Mouse (Mus musculus) limb, embryonic 10.5 days (tissue): Measurements from ENCODE around the gene 6330409D20Rik. TPM values are rescaled to one million over a fixed set of nuclear protein-coding genes. Genes with fewer than 3 reads are reported as not detected.

Experiments
- DNase-seq: peaks from one replicate; pipeline ENCODE4 v3.0.0-alpha.2; 2017; ENCODE audit warnings: low spot score
- H3K27ac ChIP-seq: fragments of 300-500 bp; sonication (generic); 2 replicates; pipeline ENCODE4 v1.5.1; 2016; ENCODE audit warnings: mild to moderate bottlenecking
- H3K27me3 ChIP-seq: fragments of 300-500 bp; sonication (generic); 2 replicates; pipeline ENCODE4 v1.6.1; 2016; ENCODE audit warnings: low read depth, mild to moderate bottlenecking; ENCODE audit not compliant: poor library complexity, severe bottlenecking
- H3K36me3 ChIP-seq: fragments of 300-500 bp; sonication (generic); 2 replicates; pipeline ENCODE4 v1.6.1; 2016; ENCODE audit warnings: mild to moderate bottlenecking, moderate library complexity
- H3K4me1 ChIP-seq: fragments of 300-500 bp; sonication (generic); 2 replicates; pipeline ENCODE4 v1.6.1; 2016
- H3K4me3 ChIP-seq: fragments of 300-500 bp; sonication (generic); 2 replicates; pipeline ENCODE4 v1.5.1; 2016; ENCODE audit warnings: mild to moderate bottlenecking, moderate library complexity
- H3K9me3 ChIP-seq: fragments of 300-500 bp; sonication (generic); replicated peaks from 2 replicates; pipeline ENCODE4 v1.6.1; 2016; ENCODE audit warnings: mild to moderate bottlenecking
- WGBS: fragments of 180-500 bp; shearing (Covaris S2); methylation state at CpG from one replicate; pipeline ENCODE4 v1.1.7; 2016; 5-methylcytosine and 5-hydroxymethylcytosine counted together
- polyA plus RNA-seq: library from polyadenylated mRNA; unstranded; fragments of >200 nt; fragmentation: Nextera tagmentation; extraction: Ambion mirVana; gene quantifications from 2 replicates; pipeline ENCODE4 v1.2.1, GENCODE M21; 2016

Gene 6330409D20Rik
- polyA plus RNA-seq, 1 experiment from 2014 or later: not detected

GRCm38 (mm10) chr2:32769327-32770085 lies 28.7 kb upstream of the 6330409D20Rik start:
- H3K9me3 ChIP-seq: no peaks in the 10 kb centered on the region
- H3K27me3 ChIP-seq: no peaks in the 10 kb centered on the region
- H3K4me3 ChIP-seq: no peak overlapping the region
- WGBS: 89% methylated on average over 5 of the region's 5 CpGs
- H3K27ac ChIP-seq: no peak overlapping the region
- no peak for DNase-seq
- H3K4me1 ChIP-seq: peaks cover 16% of the 10 kb centered on the region
- H3K36me3 ChIP-seq: no peaks in the 10 kb centered on the region

- DNase-seq: no peak
- H3K4me3 ChIP-seq: no peak overlapping the region
- H3K27ac ChIP-seq: no peak overlapping the region
- H3K27me3 ChIP-seq: no peaks in the 10 kb centered on the region
- 46% methylated on average over 19 of the region's 19 CpGs for WGBS
- peaks cover 16% of the 10 kb centered on the region for H3K4me1 ChIP-seq
- no peaks in the 10 kb centered on the region for H3K36me3 ChIP-seq
- H3K9me3 ChIP-seq: no peaks in the 10 kb centered on the region
Observed at GRCm38 (mm10) chr2:32768661-32769285, 28.0 kb upstream of the 6330409D20Rik start.

GRCm38 (mm10) chr2:32767241-32767640 lies 26.4 kb upstream of the 6330409D20Rik start:
- H3K4me3 ChIP-seq: no peak overlapping the region
- peaks cover 10% of the 10 kb centered on the region for H3K36me3 ChIP-seq
- H3K9me3 ChIP-seq: no peaks in the 10 kb centered on the region
- DNase-seq: no peak
- H3K27me3 ChIP-seq: no peaks in the 10 kb centered on the region
- 77% methylated on average over 12 of the region's 12 CpGs for WGBS
- no peak overlapping the region for H3K27ac ChIP-seq
- peaks cover 16% of the 10 kb centered on the region for H3K4me1 ChIP-seq

- no peaks in the 10 kb centered on the region for H3K27me3 ChIP-seq
- H3K36me3 ChIP-seq: peaks cover 34% of the 10 kb centered on the region
- WGBS: 83% methylated on average over 3 of the region's 3 CpGs
- H3K4me3 ChIP-seq: no peak overlapping the region
- no peaks in the 10 kb centered on the region for H3K9me3 ChIP-seq
- no peak for DNase-seq
- peaks cover 9% of the 10 kb centered on the region for H3K4me1 ChIP-seq
- H3K27ac ChIP-seq: no peak overlapping the region
Observed at GRCm38 (mm10) chr2:32763353-32763752, 22.5 kb upstream of the 6330409D20Rik start.

- no peak for DNase-seq
- H3K4me3 ChIP-seq: no peak overlapping the region
- WGBS: 95% methylated on average over 4 of the region's 4 CpGs
- H3K27me3 ChIP-seq: no peaks in the 10 kb centered on the region
- H3K4me1 ChIP-seq: peaks cover 12% of the 10 kb centered on the region; the same call in 1 of the 2 replicates
- H3K27ac ChIP-seq: no peak overlapping the region
- H3K9me3 ChIP-seq: no peaks in the 10 kb centered on the region
- peaks cover 34% of the 10 kb centered on the region for H3K36me3 ChIP-seq
Observed at GRCm38 (mm10) chr2:32761859-32762258, 21.0 kb upstream of the 6330409D20Rik start.

- Histone ChIP-seq H3K36me3 (peaks cover 34% of the 10 kb centered on the region), H3K9me3 (no peaks in the 10 kb centered on the region), H3K4me1 (peaks cover 15% of the 10 kb centered on the region; the same call in 1 of the 2 replicates), H3K27me3 (no peaks in the 10 kb centered on the region), H3K4me3 (no peak overlapping the region), H3K27ac (no peak overlapping the region)
- no peak for DNase-seq
- WGBS: 91% methylated on average over 14 of the region's 14 CpGs
Observed at GRCm38 (mm10) chr2:32761361-32761760, 20.5 kb upstream of the 6330409D20Rik start.

GRCm38 (mm10) chr2:32759001-32759400 lies 18.2 kb upstream of the 6330409D20Rik start:
- Histone ChIP-seq H3K9me3 (no peaks in the 10 kb centered on the region), H3K4me3 (no peak overlapping the region), H3K4me1 (peaks cover 15% of the 10 kb centered on the region; the same call in 1 of the 2 replicates), H3K27ac (no peak overlapping the region), H3K36me3 (peaks cover 40% of the 10 kb centered on the region), H3K27me3 (0 out of 2 replicates have a peak, but pooled peaks cover 7% of the 10 kb centered on the region)
- DNase-seq: no peak
- WGBS: 86% methylated on average over 2 of the region's 2 CpGs

GRCm38 (mm10) chr2:32758503-32758902 lies 17.7 kb upstream of the 6330409D20Rik start:
- Histone ChIP-seq H3K9me3 (no peaks in the 10 kb centered on the region), H3K27ac (no peak overlapping the region), H3K36me3 (peaks cover 40% of the 10 kb centered on the region), H3K4me1 (peaks cover 15% of the 10 kb centered on the region; the same call in 1 of the 2 replicates), H3K27me3 (0 out of 2 replicates have a peak, but pooled peaks cover 7% of the 10 kb centered on the region), H3K4me3 (no peak overlapping the region)
- no peak for DNase-seq
- WGBS: 71% methylated on average over 8 of the region's 8 CpGs

GRCm38 (mm10) chr2:32757056-32757845 lies 16.4 kb upstream of the 6330409D20Rik start, which contains the start of gene Tor2a:
Tor2a (plus strand) TSS chr2:32757234.
- peak; percentile 95 for DNase-seq
- no peaks in the 10 kb centered on the region for H3K9me3 ChIP-seq
- WGBS: under 1% methylated on average over 66 of the region's 66 CpGs
- peaks cover 18% of the 10 kb centered on the region; the same call in 1 of the 2 replicates for H3K4me1 ChIP-seq
- H3K4me3 ChIP-seq: peak within 1 kb of the TSS; percentile 68
- H3K27ac ChIP-seq: peak within 1 kb of the TSS; percentile 95
- peaks cover 15% of the 10 kb centered on the region for H3K27me3 ChIP-seq
- peaks cover 41% of the 10 kb centered on the region for H3K36me3 ChIP-seq

- no peaks in the 10 kb centered on the region for H3K9me3 ChIP-seq
- H3K27me3 ChIP-seq: peaks cover 15% of the 10 kb centered on the region
- 35% methylated on average over 6 of the region's 6 CpGs for WGBS
- peaks cover 24% of the 10 kb centered on the region for H3K4me1 ChIP-seq
- no peak for DNase-seq
- H3K36me3 ChIP-seq: peaks cover 35% of the 10 kb centered on the region
- H3K4me3 ChIP-seq: peak overlapping the region; percentile 68
- H3K27ac ChIP-seq: peak overlapping the region; percentile 95; the same call in 1 of the 2 replicates
Observed at GRCm38 (mm10) chr2:32756674-32757055, 15.8 kb upstream of the 6330409D20Rik start.

GRCm38 (mm10) chr2:32752181-32752580 lies 11.4 kb upstream of the 6330409D20Rik start:
- 74% methylated on average over 10 of the region's 10 CpGs for WGBS
- Histone ChIP-seq H3K9me3 (no peaks in the 10 kb centered on the region), H3K4me3 (peak overlapping the region; percentile 57; the same call in 1 of the 2 replicates), H3K36me3 (peaks cover 29% of the 10 kb centered on the region), H3K27ac (no peak overlapping the region), H3K4me1 (peaks cover 29% of the 10 kb centered on the region), H3K27me3 (peaks cover 15% of the 10 kb centered on the region)
- DNase-seq: no peak

GRCm38 (mm10) chr2:32751665-32752033 lies 10.8 kb upstream of the 6330409D20Rik start:
- peak overlapping the region; percentile 73 for H3K27ac ChIP-seq
- DNase-seq: no peak
- WGBS: 24% methylated on average over 9 of the region's 10 CpGs

More at GRCm38 (mm10) chr2:32751665-32752033, 10.8 kb upstream of the 6330409D20Rik start:
- peaks cover 26% of the 10 kb centered on the region for H3K4me1 ChIP-seq
- H3K36me3 ChIP-seq: peaks cover 33% of the 10 kb centered on the region
- H3K4me3 ChIP-seq: peak overlapping the region; percentile 57
- peaks cover 15% of the 10 kb centered on the region for H3K27me3 ChIP-seq
- no peaks in the 10 kb centered on the region for H3K9me3 ChIP-seq
